Mouse (Mus musculus) embryonic fibroblast, embryonic 13.5 days (primary cell): Measurements from ENCODE around the gene Nfrkb. TPM values are rescaled to one million over a fixed set of nuclear protein-coding genes. Genes with fewer than 3 reads are reported as not detected.

ENCODE experiments used
- H3K27ac ChIP-seq: 2 replicates; pipeline ENCODE4 v1.5.1; 2012; ENCODE audit warnings: low read length, control low read depth, inconsistent platforms; ENCODE audit not compliant: insufficient read depth
- H3K4me1 ChIP-seq: 2 replicates; pipeline ENCODE4 v1.6.1; 2011; ENCODE audit warnings: low read length; ENCODE audit not compliant: control insufficient read depth, insufficient read depth
- H3K4me3 ChIP-seq: 2 replicates; pipeline ENCODE4 v1.5.1; 2011; ENCODE audit warnings: mild to moderate bottlenecking, control low read depth, low read length; ENCODE audit not compliant: insufficient read depth
- CTCF ChIP-seq: IDR thresholded peaks from 2 replicates; pipeline ENCODE4 v1.5.1; 2011; ENCODE audit warnings: mild to moderate bottlenecking, control low read depth, low read length, moderate library complexity, borderline replicate concordance; ENCODE audit not compliant: insufficient read depth
- POLR2A ChIP-seq: IDR thresholded peaks from 2 replicates; pipeline ENCODE4 v1.6.1; 2011; ENCODE audit warnings: low read depth, mild to moderate bottlenecking, control low read depth, low read length, moderate library complexity
- polyA plus RNA-seq: library from polyadenylated mRNA; stranded (reverse); fragments of >200 nt; gene quantifications from 2 replicates; pipeline ENCODE4 v1.2.4, GENCODE M21; 2011; ENCODE audit warnings: low read depth; ENCODE audit not compliant: missing spikeins, insufficient read length

Nfrkb gene
- polyA plus RNA-seq, 1 experiment = 14.0 TPM

GRCm38 (mm10) chr9:31418821-31419220, 32.8 kb downstream of the Nfrkb start:
- no peak overlapping the region for H3K27ac ChIP-seq
- H3K4me1 ChIP-seq = no peaks in the 10 kb centered on the region
- no peak for TF ChIP-seq CTCF
- no peak for TF ChIP-seq POLR2A
- no peak overlapping the region for H3K4me3 ChIP-seq

- H3K4me1 ChIP-seq = no peaks in the 10 kb centered on the region
- no peak overlapping the region for H3K27ac ChIP-seq
- no peak overlapping the region for H3K4me3 ChIP-seq
- TF ChIP-seq CTCF (no peak), POLR2A (no peak)
Observed at GRCm38 (mm10) chr9:31422143-31422542, 36.2 kb downstream of the Nfrkb start.

GRCm38 (mm10) chr9:31428971-31429370, 43.0 kb downstream of the Nfrkb start:
- no peak overlapping the region for H3K4me3 ChIP-seq
- no peak for TF ChIP-seq CTCF
- TF ChIP-seq POLR2A = no peak
- H3K27ac ChIP-seq = no peak overlapping the region
- no peaks in the 10 kb centered on the region for H3K4me1 ChIP-seq

- H3K4me1 ChIP-seq = no peaks in the 10 kb centered on the region
- no peak overlapping the region for H3K4me3 ChIP-seq
- TF ChIP-seq POLR2A (no peak), CTCF (no peak)
Observed at GRCm38 (mm10) chr9:31430011-31430410, 44.0 kb downstream of the Nfrkb start.

GRCm38 (mm10) chr9:31431751-31432150, 45.8 kb downstream of the Nfrkb start:
- no peak overlapping the region for H3K4me3 ChIP-seq
- TF ChIP-seq POLR2A (no peak), CTCF (no peak)
- no peaks in the 10 kb centered on the region for H3K4me1 ChIP-seq
- no peak overlapping the region for H3K27ac ChIP-seq

More at GRCm38 (mm10) chr9:31430011-31430410, 44.0 kb downstream of the Nfrkb start:
- no peak overlapping the region for H3K27ac ChIP-seq

- H3K27ac ChIP-seq = no peak overlapping the region
- H3K4me3 ChIP-seq = no peak overlapping the region
- no peaks in the 10 kb centered on the region for H3K4me1 ChIP-seq
- TF ChIP-seq POLR2A (no peak), CTCF (no peak)
Observed at GRCm38 (mm10) chr9:31432336-31432975, 46.5 kb downstream of the Nfrkb start.

GRCm38 (mm10) chr9:31433431-31433830, 47.4 kb downstream of the Nfrkb start:
- no peak overlapping the region for H3K4me3 ChIP-seq
- H3K27ac ChIP-seq = no peak overlapping the region
- TF ChIP-seq CTCF = no peak
- H3K4me1 ChIP-seq = no peaks in the 10 kb centered on the region

GRCm38 (mm10) chr9:31435415-31435814, 49.4 kb downstream of the Nfrkb start:
- H3K4me3 ChIP-seq = no peak overlapping the region
- H3K4me1 ChIP-seq = no peaks in the 10 kb centered on the region
- TF ChIP-seq CTCF (no peak), POLR2A (no peak)
- no peak overlapping the region for H3K27ac ChIP-seq

- TF ChIP-seq POLR2A (no peak), CTCF (no peak)
- H3K4me1 ChIP-seq = no peaks in the 10 kb centered on the region
- H3K27ac ChIP-seq = no peak overlapping the region
- no peak overlapping the region for H3K4me3 ChIP-seq
Observed at GRCm38 (mm10) chr9:31437861-31438260, 51.9 kb downstream of the Nfrkb start.

GRCm38 (mm10) chr9:31438834-31439233, 52.8 kb downstream of the Nfrkb start:
- no peaks in the 10 kb centered on the region for H3K4me1 ChIP-seq
- no peak for TF ChIP-seq CTCF
- TF ChIP-seq POLR2A = no peak

More at GRCm38 (mm10) chr9:31438834-31439233, 52.8 kb downstream of the Nfrkb start:
- Histone ChIP-seq H3K27ac (no peak overlapping the region), H3K4me3 (no peak overlapping the region)
